Mouse (Mus musculus) C2C12 (cell line): Measurements from ENCODE around the gene Gm49383.

Experiments
- CEBPB ChIP-seq: IDR thresholded peaks from one replicate; pipeline ENCODE4 v1.6.1; 2011; ENCODE audit warnings: low read depth, mild to moderate bottlenecking, control low read depth, moderate library complexity
- CTCF ChIP-seq: IDR thresholded peaks from one replicate; pipeline ENCODE4 v1.5.1; 2011; ENCODE audit not compliant: control insufficient read depth, insufficient read depth, insufficient read length
- FOSL1 ChIP-seq: IDR thresholded peaks from one replicate; pipeline ENCODE4 v1.8.0; 2011; ENCODE audit warnings: mild to moderate bottlenecking, low read length; ENCODE audit not compliant: poor library complexity, insufficient read depth, severe bottlenecking
- MAX ChIP-seq: IDR thresholded peaks from one replicate; pipeline ENCODE4 v1.6.1; 2011; ENCODE audit warnings: mild to moderate bottlenecking, control low read depth
- MYOG ChIP-seq: IDR thresholded peaks from one replicate; pipeline ENCODE4 v1.6.1; 2011; ENCODE audit not compliant: control insufficient read depth, insufficient read length; ENCODE audit errors: extremely low read depth
- USF1 ChIP-seq: IDR thresholded peaks from one replicate; pipeline ENCODE4 v1.6.1; 2011; ENCODE audit warnings: low read depth, mild to moderate bottlenecking, control low read depth, moderate library complexity

DNA sequence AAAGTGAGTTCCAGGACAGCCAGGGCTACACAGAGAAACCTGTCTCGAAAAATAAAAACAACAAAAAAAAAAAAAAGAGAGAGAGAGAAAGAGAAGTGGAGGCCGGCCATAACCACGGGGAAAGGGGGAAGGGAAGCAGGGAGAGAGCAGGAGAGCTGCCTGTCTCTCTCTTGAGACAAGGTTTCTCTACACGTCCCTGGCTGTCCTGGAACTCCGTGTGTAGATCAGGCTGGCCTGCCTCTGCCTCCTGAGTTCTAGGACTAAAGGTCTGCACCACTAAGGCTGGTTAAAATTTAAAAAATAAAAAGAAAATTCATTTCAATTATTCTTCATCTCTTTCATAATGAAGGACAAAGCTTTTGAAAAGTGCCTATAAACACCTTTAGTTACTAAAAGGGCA is 5.5 kb downstream of the Gm49383 start:
- TF ChIP-seq CTCF (no peak), CEBPB (no peak), FOSL1 (no peak), MAX (no peak), MYOG (no peak), USF1 (no peak)
